Mouse (Mus musculus): ENCODE measurements around the gene Irs1.

DNA sequence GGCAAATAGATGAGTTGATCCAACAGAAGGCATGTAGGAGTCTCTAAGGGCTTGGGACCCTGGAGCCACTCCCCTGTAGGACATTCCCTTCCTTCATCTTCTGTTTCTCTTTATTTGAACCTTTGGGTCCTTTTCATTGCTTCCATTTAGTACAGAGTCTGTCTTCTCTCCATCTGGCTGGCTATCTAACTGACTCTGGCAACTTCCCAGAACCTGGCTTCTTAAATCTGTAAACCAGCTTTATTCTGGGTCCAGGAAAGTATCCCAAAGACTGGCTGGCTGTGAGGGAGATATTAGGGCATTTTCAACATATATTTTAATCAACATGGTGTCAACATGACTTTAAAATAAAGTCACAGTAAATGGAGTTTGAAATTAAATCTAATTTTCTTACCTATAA is 62.4 kb downstream of the Irs1 start:
- no peak for TF ChIP-seq EP300 (IDR thresholded peaks at IDR 0.05; ENCODE audit: low read depth)
- no peak for TF ChIP-seq CTCF (IDR thresholded peaks at IDR 0.05; ENCODE audit: low read depth)

Measured in liver, postnatal 0 days (tissue).